Mouse (Mus musculus) liver, embryonic 16.5 days (tissue): ENCODE results near the gene Mgarp. TPM values are rescaled to one million over a fixed set of nuclear protein-coding genes. Genes with fewer than 3 reads are reported as not detected.
"Not testable (repeated sequence)": the region's sequence is repeated elsewhere in the genome, so short reads cannot be mapped to it uniquely, and the experiment has no call there.

Experiments
- ATAC-seq: fragments of 200-750 bp; cut with Nextera tagmentation; 2 replicates; pipeline ENCODE4 v1.8.0; 2017; ENCODE audit warnings: low read depth, mild to moderate bottlenecking, moderate number of reproducible peaks, moderate library complexity
- H3K27ac ChIP-seq: fragments of 300-500 bp; sonication (generic); 2 replicates; pipeline ENCODE4 v1.5.1; 2014; ENCODE audit warnings: mild to moderate bottlenecking, low read length
- H3K27me3 ChIP-seq: fragments of 300-500 bp; sonication (generic); 2 replicates; pipeline ENCODE4 v1.6.1; 2014; ENCODE audit warnings: low read depth, low read length, mixed read lengths; ENCODE audit not compliant: control insufficient read depth, insufficient read depth
- H3K36me3 ChIP-seq: fragments of 300-500 bp; sonication (generic); 2 replicates; pipeline ENCODE4 v1.6.1; 2014; ENCODE audit warnings: mild to moderate bottlenecking; ENCODE audit not compliant: control insufficient read depth, insufficient read depth
- H3K4me1 ChIP-seq: fragments of 300-500 bp; sonication (generic); 2 replicates; pipeline ENCODE4 v1.6.1; 2014; ENCODE audit warnings: low read depth, low read length, mixed read lengths; ENCODE audit not compliant: control insufficient read depth
- H3K4me2 ChIP-seq: fragments of 300-500 bp; sonication (generic); 2 replicates; pipeline ENCODE4 v1.6.1; 2014; ENCODE audit warnings: low read depth, low read length, mixed read lengths
- H3K4me3 ChIP-seq: fragments of 300-500 bp; sonication (generic); 2 replicates; pipeline ENCODE4 v1.5.1; 2014; ENCODE audit warnings: low read depth, mild to moderate bottlenecking, low read length
- H3K9ac ChIP-seq: fragments of 300-500 bp; sonication (generic); 2 replicates; pipeline ENCODE4 v1.6.1; 2014; ENCODE audit warnings: low read depth, low read length
- H3K9me3 ChIP-seq: fragments of 300-500 bp; sonication (generic); replicated peaks from 2 replicates; pipeline ENCODE4 v1.6.1; 2016; ENCODE audit warnings: low read length; ENCODE audit not compliant: control insufficient read depth
- WGBS: fragments of 180-500 bp; shearing (Covaris S2); extraction: QIAGEN DNeasy Blood & Tissue Kit; methylation state at CpG from one replicate; pipeline ENCODE4 v1.1.7; 2014; ENCODE audit not compliant: insufficient replicate concordance; 5-methylcytosine and 5-hydroxymethylcytosine counted together
- polyA plus RNA-seq: library from polyadenylated mRNA; unstranded; fragments of >200 nt; fragmentation: Nextera tagmentation; extraction: Ambion mirVana; gene quantifications from 2 replicates; pipeline ENCODE4 v1.2.1, GENCODE M21; 2015

The Mgarp gene
- polyA plus RNA-seq, 1 experiment from 2014 or later: 3.0 TPM

DNA sequence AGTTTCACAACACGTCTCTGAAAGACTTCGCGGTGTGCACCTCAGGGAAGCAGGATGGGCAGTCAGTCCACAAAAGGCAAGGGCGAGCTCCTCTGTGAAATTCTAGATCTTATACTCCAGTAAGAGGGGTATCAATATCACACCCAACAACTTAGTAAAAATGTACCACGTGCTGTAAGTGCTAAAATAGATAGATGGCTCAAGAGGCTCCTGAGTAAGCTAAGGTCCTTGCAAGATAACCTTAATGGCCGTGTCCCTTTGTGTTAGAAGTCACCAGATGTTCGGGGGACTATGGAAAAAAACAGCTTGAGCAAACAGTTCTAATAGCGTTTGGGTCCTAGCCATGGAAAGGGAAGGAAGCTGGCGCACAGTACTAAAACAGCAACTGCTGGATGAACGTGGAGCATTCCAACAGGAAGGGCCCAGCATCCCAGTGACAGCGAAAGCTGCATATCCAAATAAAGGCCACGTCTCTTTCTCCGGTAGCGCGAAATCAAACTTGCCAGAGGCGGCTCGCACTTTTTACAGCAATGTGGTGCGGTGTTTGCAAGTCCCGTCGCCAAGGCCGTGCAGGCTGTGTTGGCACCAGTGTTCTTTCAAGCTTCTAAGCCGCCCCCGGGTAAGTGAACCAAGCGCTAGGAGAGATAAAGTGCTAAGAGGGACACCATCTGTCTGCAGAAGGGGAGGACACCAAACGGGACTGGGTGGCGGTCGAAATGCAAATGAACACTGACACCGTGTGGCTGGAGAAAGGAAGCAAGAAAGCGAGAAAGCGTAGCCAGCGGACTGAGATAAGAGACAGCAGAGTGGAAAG is 31.6 kb downstream of the Mgarp start:
- ATAC-seq: peak; percentile 88
- H3K4me3 ChIP-seq: peak overlapping the region; percentile 53
- peaks cover 47% of the 10 kb centered on the region for H3K4me1 ChIP-seq
- H3K9ac ChIP-seq: peak overlapping the region; percentile 44
- H3K4me2 ChIP-seq: peak overlapping the region; percentile 80
- 4% methylated on average over 31 of the region's 31 CpGs for WGBS
- H3K36me3 ChIP-seq: no peaks in the 10 kb centered on the region
- no peaks in the 10 kb centered on the region for H3K9me3 ChIP-seq
- peak overlapping the region; percentile 53 for H3K27ac ChIP-seq
- no peaks in the 10 kb centered on the region for H3K27me3 ChIP-seq

DNA sequence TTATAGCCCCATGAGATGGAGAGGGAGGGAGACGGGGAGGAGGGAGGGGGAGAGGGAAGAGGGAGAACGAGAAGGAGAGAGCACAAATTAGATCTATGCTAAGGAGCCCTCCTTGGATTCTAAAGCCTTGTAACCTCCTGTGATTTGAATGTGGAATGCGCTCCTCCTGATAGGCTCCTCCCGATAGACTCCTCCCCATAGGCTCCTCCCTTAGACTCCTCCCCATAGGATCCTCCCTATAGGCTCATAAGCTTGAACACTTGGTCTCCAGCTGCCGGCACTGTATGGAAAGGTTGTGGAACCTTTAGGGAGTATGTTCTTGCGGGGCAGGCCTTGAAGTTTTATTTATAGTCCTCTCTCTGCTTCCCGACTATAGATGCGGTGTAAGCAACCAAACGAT is 35.5 kb downstream of the Mgarp start:
- H3K27ac ChIP-seq: no peak overlapping the region
- peaks cover 49% of the 10 kb centered on the region for H3K4me1 ChIP-seq
- H3K27me3 ChIP-seq: no peaks in the 10 kb centered on the region
- no peaks in the 10 kb centered on the region for H3K36me3 ChIP-seq
- no peak overlapping the region for H3K4me2 ChIP-seq
- no peak overlapping the region for H3K9ac ChIP-seq
- WGBS: 44% methylated on average over 9 of the region's 9 CpGs
- H3K4me3 ChIP-seq: no peak overlapping the region
- H3K9me3 ChIP-seq: no peaks in the 10 kb centered on the region
- no peak for ATAC-seq

DNA sequence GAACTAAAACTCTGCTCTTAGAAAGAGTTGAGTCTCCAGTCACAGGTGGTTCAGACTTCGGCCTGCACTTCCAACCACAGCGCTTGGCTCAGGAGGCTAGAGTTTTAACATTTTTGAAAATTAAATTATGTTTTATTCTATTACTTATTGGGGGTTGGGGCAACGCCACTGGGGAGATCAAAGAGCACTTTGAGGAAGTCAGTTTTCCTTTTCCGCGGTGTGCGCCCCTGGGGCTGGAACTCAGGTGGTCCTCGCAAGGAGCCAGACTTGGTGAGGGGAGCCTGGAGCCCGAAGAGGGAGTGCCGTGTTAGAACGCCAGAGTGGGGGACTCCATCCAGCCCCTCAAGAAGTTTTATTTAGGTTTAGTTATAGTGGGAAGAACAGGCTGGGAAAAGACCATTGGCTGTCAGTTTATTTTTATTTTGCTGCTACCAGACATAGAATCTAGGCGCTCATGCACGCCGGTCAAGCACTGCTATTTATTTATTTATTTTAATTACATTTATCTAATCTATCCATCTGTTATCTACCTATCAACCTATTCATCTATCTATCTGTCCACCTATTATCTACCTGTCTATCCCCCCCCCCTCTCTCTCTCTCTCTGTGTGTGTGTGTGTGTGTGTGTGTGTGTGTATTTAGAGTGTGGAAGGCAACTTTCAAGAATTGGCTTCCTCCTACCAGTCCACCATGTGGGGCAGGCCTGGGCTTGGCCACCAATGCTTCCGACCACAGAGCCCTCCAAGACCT is 36.8 kb downstream of the Mgarp start:
- peaks cover 36% of the 10 kb centered on the region for H3K4me1 ChIP-seq
- peak overlapping the region; percentile 10; the same call in 1 of the 2 replicates for H3K9ac ChIP-seq
- no peaks in the 10 kb centered on the region for H3K36me3 ChIP-seq
- H3K27ac ChIP-seq: no peak overlapping the region
- H3K27me3 ChIP-seq: no peaks in the 10 kb centered on the region
- ATAC-seq: no peak
- H3K9me3 ChIP-seq: no peaks in the 10 kb centered on the region
- peak overlapping the region; percentile 93 for H3K4me2 ChIP-seq
- WGBS: 36% methylated on average over 14 of the region's 14 CpGs
- H3K4me3 ChIP-seq: peak overlapping the region; percentile 70

DNA sequence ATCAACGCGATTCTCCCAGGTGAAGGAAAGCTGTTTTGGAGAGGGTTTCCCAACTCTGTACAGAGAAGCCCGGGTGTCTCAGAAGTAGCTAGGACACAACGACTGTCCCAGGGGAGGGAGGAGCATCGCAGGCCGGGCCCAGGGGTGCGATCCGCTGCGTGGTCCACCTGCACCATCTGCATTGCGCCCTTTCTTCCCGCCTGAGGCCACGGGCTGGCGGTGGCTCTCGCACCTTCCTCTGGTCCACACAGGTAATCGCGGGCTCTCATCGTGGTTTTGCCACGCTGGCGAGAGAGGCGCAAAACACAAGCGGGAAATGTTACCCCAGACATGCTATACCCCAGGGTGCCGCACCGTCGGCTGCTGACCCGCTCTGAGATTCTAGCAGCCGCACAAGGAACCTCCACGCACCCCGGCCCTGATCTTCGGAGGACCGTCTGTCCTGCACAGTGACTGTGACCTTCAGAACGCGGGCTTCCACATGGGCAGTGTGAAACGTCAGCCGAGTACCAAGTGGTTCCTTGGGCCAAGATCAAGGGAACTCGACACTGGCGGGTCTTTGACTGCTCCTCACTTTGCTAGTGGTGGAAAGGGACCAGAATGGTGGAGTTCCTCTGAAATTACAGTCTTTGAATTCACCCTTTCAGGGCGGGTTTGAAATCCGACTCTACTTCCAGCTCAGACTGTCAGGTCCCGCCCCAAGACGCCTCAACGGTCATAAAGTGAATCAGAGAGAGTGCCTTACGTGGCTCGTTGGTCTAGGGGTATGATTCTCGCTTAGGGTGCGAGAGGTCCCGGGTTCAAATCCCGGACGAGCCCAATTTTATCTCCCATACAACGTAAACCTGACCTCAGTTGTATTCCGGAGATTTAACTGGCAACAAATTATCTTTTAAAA is 37.6 kb downstream of the Mgarp start:
- Histone ChIP-seq H3K9me3 (no peaks in the 10 kb centered on the region), H3K36me3 (no peaks in the 10 kb centered on the region), H3K9ac (peak overlapping the region; percentile 76), H3K4me2 (peak overlapping the region; percentile 93), H3K27me3 (no peaks in the 10 kb centered on the region), H3K27ac (peak overlapping the region; percentile 75), H3K4me1 (peaks cover 32% of the 10 kb centered on the region), H3K4me3 (peak overlapping the region; percentile 70)
- ATAC-seq: peak; percentile 74
- WGBS: under 1% methylated on average over 50 of the region's 50 CpGs

DNA sequence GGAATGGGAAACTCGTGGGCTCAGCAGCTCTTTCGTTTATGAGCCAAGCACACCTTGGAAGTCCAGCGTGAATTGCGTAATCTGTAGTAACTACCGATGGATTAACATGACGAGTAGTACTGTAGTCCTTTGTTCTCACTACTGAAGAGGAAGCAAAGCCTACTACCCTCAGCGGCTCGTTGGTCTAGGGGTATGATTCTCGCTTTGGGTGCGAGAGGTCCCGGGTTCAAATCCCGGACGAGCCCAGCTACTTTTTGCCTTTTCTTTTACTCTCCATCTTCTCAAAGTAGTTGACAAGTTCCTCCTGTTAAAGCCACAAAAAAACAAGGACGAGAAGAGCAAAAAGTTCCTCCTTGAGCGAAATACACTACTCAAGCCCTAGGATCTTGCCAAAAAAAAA is 38.4 kb downstream of the Mgarp start:
- Histone ChIP-seq H3K9me3 (no peaks in the 10 kb centered on the region), H3K36me3 (no peaks in the 10 kb centered on the region), H3K9ac (peak overlapping the region; percentile 40), H3K4me2 (peak overlapping the region; percentile 93), H3K27ac (0 out of 2 replicates have a peak overlapping the region, but pooled peaks have one; percentile 38), H3K4me1 (peaks cover 32% of the 10 kb centered on the region), H3K4me3 (peak overlapping the region; percentile 70), H3K27me3 (no peaks in the 10 kb centered on the region)
- under 1% methylated on average over 15 of the region's 15 CpGs for WGBS
- ATAC-seq: peak; percentile 65

DNA sequence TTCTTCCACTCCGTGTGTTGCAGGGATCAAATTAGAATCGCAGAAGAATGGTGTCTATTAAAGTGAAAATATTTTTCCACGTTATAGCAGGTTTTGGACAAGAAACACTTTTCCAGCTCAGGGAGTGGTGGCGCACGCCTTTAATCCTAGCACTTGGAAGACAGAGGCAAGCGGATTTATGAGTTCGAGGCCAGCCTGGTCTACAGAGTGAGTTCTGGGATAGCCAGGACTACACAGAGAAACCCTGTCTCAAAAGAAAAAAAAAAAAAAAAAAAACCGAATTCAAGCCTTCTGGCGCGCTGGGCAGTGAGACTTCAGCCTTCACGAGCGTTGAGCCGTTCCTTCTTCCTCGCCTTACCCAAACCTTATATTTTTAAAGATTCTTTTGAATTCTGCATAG is 38.9 kb downstream of the Mgarp start:
- Histone ChIP-seq H3K4me1 (peaks cover 32% of the 10 kb centered on the region), H3K36me3 (no peaks in the 10 kb centered on the region), H3K4me2 (peak overlapping the region; percentile 93), H3K9ac (peak overlapping the region; percentile 40), H3K4me3 (peak overlapping the region; percentile 70), H3K9me3 (no peaks in the 10 kb centered on the region), H3K27me3 (no peaks in the 10 kb centered on the region), H3K27ac (no peak overlapping the region)
- no peak for ATAC-seq
- WGBS: 11% methylated on average over 14 of the region's 14 CpGs

DNA sequence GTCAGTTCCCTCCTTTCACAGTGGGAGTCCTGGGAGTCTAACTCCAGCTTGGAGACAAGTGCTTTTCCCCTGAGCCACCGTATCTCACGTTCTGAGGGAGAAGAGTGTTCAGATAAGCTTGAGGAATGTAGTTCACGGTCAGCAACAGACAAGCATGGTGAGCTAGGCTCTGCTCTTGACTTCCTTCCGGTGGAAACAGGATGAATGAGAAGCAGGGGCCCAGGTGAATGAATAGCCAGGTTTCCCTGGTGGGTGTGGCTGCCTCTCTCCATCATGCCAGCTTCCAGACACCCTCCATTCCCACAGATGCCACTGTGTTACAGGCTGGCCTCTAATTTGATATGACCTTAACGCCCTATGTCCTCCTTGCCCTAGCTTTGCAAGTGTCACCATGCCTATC is 39.5 kb downstream of the Mgarp start:
- Histone ChIP-seq H3K4me2 (no peak overlapping the region), H3K9me3 (no peaks in the 10 kb centered on the region), H3K4me3 (no peak overlapping the region), H3K9ac (no peak overlapping the region), H3K27me3 (no peaks in the 10 kb centered on the region), H3K27ac (no peak overlapping the region), H3K4me1 (peaks cover 32% of the 10 kb centered on the region), H3K36me3 (no peaks in the 10 kb centered on the region)
- no peak for ATAC-seq
- 27% methylated on average over 5 of the region's 5 CpGs for WGBS

DNA sequence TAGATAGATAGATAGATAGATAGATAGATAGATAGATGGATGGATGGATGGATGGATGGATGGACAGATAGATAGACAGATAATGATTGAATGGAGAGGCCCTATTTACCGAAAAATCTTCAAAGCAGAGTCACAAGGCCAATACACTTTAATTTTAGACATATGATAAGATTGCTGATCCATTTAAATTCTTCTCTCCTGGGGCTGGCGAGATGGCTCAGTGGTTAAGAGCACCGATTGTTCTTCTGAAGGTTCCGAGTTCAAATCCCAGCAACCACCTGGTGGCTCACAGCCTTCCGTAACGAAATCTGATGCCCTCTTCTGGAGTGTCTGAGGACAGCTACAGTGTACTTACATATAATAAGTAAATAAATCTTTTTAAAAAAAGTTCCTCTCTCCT is 41.6 kb downstream of the Mgarp start:
- not testable (repeated sequence) for H3K36me3 ChIP-seq
- WGBS: 75% methylated on average over 6 of the region's 6 CpGs

More for the DNA sequence above, 41.6 kb downstream of the Mgarp start:
- H3K9me3 ChIP-seq, H3K27ac ChIP-seq, H3K4me2 ChIP-seq, H3K9ac ChIP-seq, H3K4me3 ChIP-seq, ATAC-seq, H3K27me3 ChIP-seq: not testable (repeated sequence)
- peaks cover 25% of the 10 kb centered on the region for H3K4me1 ChIP-seq
